Mouse (Mus musculus) heart, embryonic 10.5 days (tissue): ENCODE data around the gene Gm6034. TPM values are rescaled to one million over a fixed set of nuclear protein-coding genes. Genes with fewer than 3 reads are reported as not detected.
"Not testable (repeated sequence)": the region's sequence is repeated elsewhere in the genome, so short reads cannot be mapped to it uniquely, and the experiment has no call there.

Experiments used
- DNase-seq: peaks from one replicate; pipeline ENCODE4 v3.0.0-alpha.2; 2017; ENCODE audit warnings: low spot score
- H3K27ac ChIP-seq: fragments of 300-500 bp; sonication (generic); 2 replicates; pipeline ENCODE4 v1.5.1; 2016; ENCODE audit warnings: mild to moderate bottlenecking
- H3K27me3 ChIP-seq: fragments of 300-500 bp; sonication (generic); 2 replicates; pipeline ENCODE4 v1.6.1; 2016; ENCODE audit warnings: mild to moderate bottlenecking; ENCODE audit not compliant: poor library complexity, insufficient read depth, severe bottlenecking
- H3K36me3 ChIP-seq: fragments of 300-500 bp; sonication (generic); 2 replicates; pipeline ENCODE4 v1.6.1; 2016; ENCODE audit warnings: mild to moderate bottlenecking, moderate library complexity
- H3K4me1 ChIP-seq: fragments of 300-500 bp; sonication (generic); 2 replicates; pipeline ENCODE4 v1.6.1; 2016; ENCODE audit warnings: mild to moderate bottlenecking
- H3K4me3 ChIP-seq: fragments of 300-500 bp; sonication (generic); 2 replicates; pipeline ENCODE4 v1.5.1; 2016; ENCODE audit warnings: mild to moderate bottlenecking, moderate library complexity
- H3K9me3 ChIP-seq: fragments of 300-500 bp; sonication (generic); 2 replicates; pipeline ENCODE4 v1.6.1; 2016; ENCODE audit warnings: mild to moderate bottlenecking, moderate library complexity
- WGBS: fragments of 180-500 bp; shearing (Covaris S2); methylation state at CpG from one replicate; pipeline ENCODE4 v1.1.7; 2016; 5-methylcytosine and 5-hydroxymethylcytosine counted together
- polyA plus RNA-seq: library from polyadenylated mRNA; unstranded; fragments of >200 nt; fragmentation: Nextera tagmentation; extraction: Ambion mirVana; gene quantifications from 2 replicates; pipeline ENCODE4 v1.2.1, GENCODE M21; 2016

The Gm6034 gene
- polyA plus RNA-seq, 1 experiment from 2014 or later = not detected

DNA sequence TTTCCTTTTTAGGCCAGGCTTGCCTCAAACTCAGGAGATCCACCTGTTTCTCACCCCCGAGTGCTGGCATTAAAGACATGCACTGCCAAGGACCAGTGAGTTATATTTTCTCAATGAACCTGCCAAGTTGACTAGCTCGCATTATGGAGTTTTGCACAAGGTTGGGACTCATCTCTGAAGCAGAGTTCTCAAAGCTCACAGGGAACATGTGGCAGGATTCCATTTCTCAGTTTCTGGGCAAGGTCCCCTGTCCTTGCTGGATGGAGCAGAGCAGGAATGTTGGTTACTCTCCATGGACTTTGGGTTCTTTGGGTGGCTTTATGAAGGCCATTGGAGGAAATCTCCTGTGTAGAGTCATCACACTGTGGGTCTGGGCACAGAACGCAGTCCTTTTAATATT lies 525 bp downstream of the Gm6034 start:
- Histone ChIP-seq H3K27me3 (peaks cover 22% of the 10 kb centered on the region; the same call in 1 of the 2 replicates), H3K4me3 (peak overlapping the region; percentile 58), H3K27ac (no peak overlapping the region), H3K36me3 (no peaks in the 10 kb centered on the region), H3K4me1 (peaks cover 5% of the 10 kb centered on the region; the same call in 1 of the 2 replicates), H3K9me3 (no peaks in the 10 kb centered on the region)
- WGBS = 76% methylated on average over 3 of the region's 3 CpGs
- no peak for DNase-seq

- H3K4me3 ChIP-seq, H3K9me3 ChIP-seq, H3K36me3 ChIP-seq, H3K4me1 ChIP-seq, DNase-seq, H3K27me3 ChIP-seq, H3K27ac ChIP-seq: not testable (repeated sequence)
- WGBS = 85% methylated on average over 25 of the region's 25 CpGs
These were observed 15.2 kb downstream of the Gm6034 start for GRCm38 (mm10) chr17:36057927-36058326.

DNA sequence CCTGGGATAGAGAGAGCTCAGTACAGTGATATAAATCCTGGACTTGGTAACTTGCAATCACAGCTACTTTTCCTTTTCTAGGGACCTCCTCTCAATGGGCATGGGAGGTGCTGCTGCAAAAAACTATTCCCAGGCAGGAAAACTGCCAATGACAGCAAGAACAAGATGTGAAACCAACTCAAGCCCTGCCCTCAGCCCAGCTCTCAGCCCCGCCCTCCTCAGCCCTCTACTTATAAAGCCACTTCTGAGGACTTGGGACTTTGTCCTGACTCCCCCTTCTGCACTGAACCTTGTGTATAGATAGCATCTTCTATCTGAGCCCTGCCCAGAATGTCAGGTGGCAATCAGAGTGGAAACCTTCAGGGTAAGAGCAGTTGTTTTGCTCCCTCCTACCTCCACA lies 15.6 kb downstream of the Gm6034 start, which contains the start of gene Gm11127:
Gm11127 (minus strand) TSS at position 10 of the 400 bp plus-strand sequence.
- H3K9me3 ChIP-seq, H3K36me3 ChIP-seq, DNase-seq, H3K4me1 ChIP-seq, H3K27me3 ChIP-seq, H3K27ac ChIP-seq, H3K4me3 ChIP-seq: not testable (repeated sequence)
- 40% methylated on average over 1 of the region's 1 CpGs for WGBS

DNA sequence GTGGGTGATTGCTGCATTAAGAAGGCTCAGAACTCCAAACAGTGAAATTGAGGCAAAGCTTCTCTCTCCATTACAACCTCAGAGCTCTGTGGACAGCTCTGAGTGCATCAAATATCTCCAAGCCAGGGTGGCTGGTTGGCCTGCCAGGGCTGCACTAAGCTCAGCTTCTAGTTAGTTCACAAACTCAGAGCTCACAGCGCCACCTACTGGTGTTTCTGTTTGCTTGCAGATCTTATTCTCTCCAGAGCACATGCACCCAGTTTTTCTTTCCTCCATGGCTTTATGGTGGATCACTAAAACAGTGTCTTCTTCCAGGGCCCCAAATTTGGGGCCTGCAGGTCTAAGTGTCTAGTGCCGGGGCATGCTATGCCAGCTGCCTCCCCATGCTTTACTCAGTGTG lies 18.1 kb downstream of the Gm6034 start:
- Histone ChIP-seq H3K4me3 (no peak overlapping the region), H3K4me1 (no peaks in the 10 kb centered on the region), H3K27me3 (0 out of 2 replicates have a peak, but pooled peaks cover 4% of the 10 kb centered on the region), H3K9me3 (no peaks in the 10 kb centered on the region), H3K27ac (no peak overlapping the region), H3K36me3 (no peaks in the 10 kb centered on the region)
- WGBS = 25% methylated on average over 2 of the region's 2 CpGs
- DNase-seq = peak; percentile 83

DNA sequence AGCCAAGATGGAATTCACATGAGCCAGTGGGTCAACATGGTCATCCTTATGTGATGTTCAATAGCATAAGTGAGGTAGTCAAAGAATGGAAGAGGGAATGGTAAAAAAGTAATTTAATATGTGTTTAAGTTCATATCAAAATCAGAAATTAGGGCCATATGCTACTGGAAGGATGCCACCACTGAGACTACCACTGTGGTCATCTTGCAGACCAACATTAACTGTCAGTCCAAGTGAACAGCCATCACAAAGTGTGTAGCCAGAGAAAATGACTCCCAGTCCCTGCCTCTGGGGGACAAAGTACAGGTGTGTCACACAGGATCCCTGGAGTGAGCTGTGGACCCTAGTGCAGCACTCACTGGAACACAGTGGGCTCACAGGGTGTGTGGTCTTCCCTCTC lies 39.1 kb downstream of the Gm6034 start:
- H3K27ac ChIP-seq, H3K4me3 ChIP-seq, H3K36me3 ChIP-seq, H3K9me3 ChIP-seq, DNase-seq: not testable (repeated sequence)
- peaks cover 52% of the 10 kb centered on the region for H3K27me3 ChIP-seq
- H3K4me1 ChIP-seq = peaks cover 13% of the 10 kb centered on the region; the same call in 1 of the 2 replicates

GRCm38 (mm10) chr17:36082519-36083232 lies 39.9 kb downstream of the Gm6034 start:
- not testable (repeated sequence) for H3K27ac ChIP-seq, H3K36me3 ChIP-seq, H3K9me3 ChIP-seq
- 19% methylated on average over 6 of the region's 6 CpGs for WGBS
- H3K4me3 ChIP-seq = peak overlapping the region; percentile 66
- peaks cover 13% of the 10 kb centered on the region; the same call in 1 of the 2 replicates for H3K4me1 ChIP-seq
- H3K27me3 ChIP-seq = peaks cover 52% of the 10 kb centered on the region
- peak; percentile 63 for DNase-seq

DNA sequence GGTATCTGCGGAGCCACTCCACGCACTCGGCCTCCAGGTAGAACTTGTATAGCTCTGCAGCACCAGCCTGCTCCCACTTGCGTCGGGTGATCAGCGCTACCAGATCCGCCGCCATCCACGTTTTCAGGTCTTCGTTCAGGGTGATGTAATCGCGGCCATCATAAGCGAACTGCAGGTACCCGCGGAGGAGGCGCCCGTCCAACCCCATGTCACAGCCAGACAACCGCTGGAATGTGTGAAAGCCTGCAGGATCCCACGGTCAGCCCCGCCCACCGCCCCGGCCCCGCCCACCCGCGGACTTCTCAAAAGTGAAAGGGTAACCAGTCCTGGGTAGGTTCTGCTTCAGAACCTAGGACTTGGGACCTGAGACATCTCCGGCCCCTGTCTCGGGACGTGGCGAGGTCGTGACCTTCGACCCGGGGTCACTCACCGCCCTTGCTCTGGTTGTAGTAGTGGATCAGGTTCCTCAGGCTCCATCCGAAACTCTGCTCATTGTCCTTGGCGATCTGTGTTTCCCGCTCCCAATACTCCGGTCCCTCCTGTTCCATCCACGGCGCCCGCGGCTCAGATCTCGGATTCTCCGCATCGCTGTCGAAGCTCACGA lies 40.6 kb downstream of the Gm6034 start:
- Histone ChIP-seq H3K9me3 (no peaks in the 10 kb centered on the region), H3K4me1 (peaks cover 13% of the 10 kb centered on the region; the same call in 1 of the 2 replicates), H3K4me3 (peak overlapping the region; percentile 66), H3K27me3 (peaks cover 52% of the 10 kb centered on the region), H3K36me3 (no peaks in the 10 kb centered on the region), H3K27ac (peak overlapping the region; percentile 45; the same call in 1 of the 2 replicates)
- under 1% methylated on average over 46 of the region's 46 CpGs for WGBS
- peak; percentile 75 for DNase-seq

DNA sequence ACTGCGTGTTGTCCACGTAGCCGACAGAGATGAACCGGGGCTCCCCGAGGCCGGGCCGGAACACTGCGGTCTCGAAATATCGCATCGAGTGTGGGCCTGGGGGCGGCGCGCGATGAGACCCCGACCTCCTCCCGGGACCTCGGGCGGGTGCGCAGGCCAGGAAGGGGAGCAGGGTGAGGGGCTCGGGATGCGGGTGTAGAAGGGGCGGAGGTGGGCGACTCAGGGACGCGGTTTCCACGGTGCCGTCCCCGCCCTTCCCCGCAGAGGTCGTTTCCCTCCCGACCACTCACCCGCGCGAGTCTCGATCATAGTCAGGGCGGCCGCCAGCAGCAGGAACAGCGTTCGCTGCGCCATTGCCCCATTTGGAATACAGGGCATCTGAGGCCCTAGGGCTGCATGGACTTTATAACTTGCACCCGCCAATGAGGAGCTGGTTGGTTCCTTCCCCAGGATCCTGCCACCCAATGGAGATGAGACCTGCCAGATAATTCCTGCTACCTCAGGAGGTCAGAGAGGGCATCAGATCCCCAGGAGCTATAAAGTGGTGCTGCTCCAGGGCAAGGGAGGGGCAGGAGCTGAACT lies 41.2 kb downstream of the Gm6034 start:
- Histone ChIP-seq H3K9me3 (no peaks in the 10 kb centered on the region), H3K4me3 (peak overlapping the region; percentile 66), H3K27ac (peak overlapping the region; percentile 45), H3K4me1 (peaks cover 13% of the 10 kb centered on the region; the same call in 1 of the 2 replicates), H3K36me3 (no peaks in the 10 kb centered on the region), H3K27me3 (peaks cover 52% of the 10 kb centered on the region)
- 2% methylated on average over 31 of the region's 42 CpGs for WGBS
- no peak for DNase-seq

GRCm38 (mm10) chr17:36085976-36086375 lies 43.2 kb downstream of the Gm6034 start:
- Histone ChIP-seq H3K4me1 (peaks cover 13% of the 10 kb centered on the region; the same call in 1 of the 2 replicates), H3K27me3 (peaks cover 48% of the 10 kb centered on the region)
- not testable (repeated sequence) for H3K4me3 ChIP-seq, H3K27ac ChIP-seq, H3K9me3 ChIP-seq, H3K36me3 ChIP-seq, DNase-seq
- 78% methylated on average over 1 of the region's 1 CpGs for WGBS

GRCm38 (mm10) chr17:36091933-36092332 lies 49.2 kb downstream of the Gm6034 start:
- peaks cover 12% of the 10 kb centered on the region; the same call in 1 of the 2 replicates for H3K27me3 ChIP-seq
- H3K4me1 ChIP-seq, H3K9me3 ChIP-seq, DNase-seq, H3K27ac ChIP-seq, H3K36me3 ChIP-seq, H3K4me3 ChIP-seq: not testable (repeated sequence)
- WGBS = no CpG with 5 or more reads among the region's 2 CpGs

- not testable (repeated sequence) for H3K9me3 ChIP-seq, H3K27ac ChIP-seq, H3K4me1 ChIP-seq
These were observed 49.8 kb downstream of the Gm6034 start for GRCm38 (mm10) chr17:36092520-36092919.

GRCm38 (mm10) chr17:36093936-36094335 lies 51.2 kb downstream of the Gm6034 start:
- H3K4me1 ChIP-seq = no peaks in the 10 kb centered on the region
- no peaks in the 10 kb centered on the region for H3K9me3 ChIP-seq
- no peak overlapping the region for H3K4me3 ChIP-seq
- H3K36me3 ChIP-seq = no peaks in the 10 kb centered on the region
- H3K27me3 ChIP-seq = peaks cover 12% of the 10 kb centered on the region; the same call in 1 of the 2 replicates
- no peak for DNase-seq
- WGBS = 21% methylated on average over 3 of the region's 3 CpGs
- no peak overlapping the region for H3K27ac ChIP-seq

More at GRCm38 (mm10) chr17:36092520-36092919, 49.8 kb downstream of the Gm6034 start:
- H3K27me3 ChIP-seq = peaks cover 12% of the 10 kb centered on the region; the same call in 1 of the 2 replicates
- not testable (repeated sequence) for H3K4me3 ChIP-seq, DNase-seq, H3K36me3 ChIP-seq

GRCm38 (mm10) chr17:36099603-36100002 lies 56.8 kb downstream of the Gm6034 start:
- not testable (repeated sequence) for DNase-seq, H3K36me3 ChIP-seq, H3K9me3 ChIP-seq, H3K4me3 ChIP-seq, H3K27ac ChIP-seq, H3K4me1 ChIP-seq, H3K27me3 ChIP-seq
- WGBS = 71% methylated on average over 2 of the region's 2 CpGs
